Mouse (Mus musculus) lung, embryonic 15.5 days (tissue): ENCODE measurements around the gene Plcb2. TPM values are rescaled to one million over a fixed set of nuclear protein-coding genes. Genes with fewer than 3 reads are reported as not detected.

ENCODE experiments used
- ATAC-seq: fragments of 200-750 bp; cut with Nextera tagmentation; 2 replicates; pipeline ENCODE4 v1.8.0; 2017; ENCODE audit warnings: moderate number of reproducible peaks, borderline replicate concordance; ENCODE audit not compliant: low FRiP score, low TSS enrichment; ENCODE audit errors: extremely low read depth
- H3K27ac ChIP-seq: fragments of 300-500 bp; sonication (generic); 2 replicates; pipeline ENCODE4 v1.5.1; 2015; ENCODE audit warnings: moderate library complexity, mild to moderate bottlenecking, inconsistent platforms
- H3K27me3 ChIP-seq: fragments of 300-500 bp; sonication (generic); 2 replicates; pipeline ENCODE4 v1.6.1; 2015; ENCODE audit warnings: inconsistent platforms
- H3K36me3 ChIP-seq: fragments of 300-500 bp; sonication (generic); 2 replicates; pipeline ENCODE4 v1.6.1; 2015; ENCODE audit warnings: inconsistent platforms
- H3K4me1 ChIP-seq: fragments of 300-500 bp; sonication (generic); 2 replicates; pipeline ENCODE4 v1.6.1; 2015; ENCODE audit warnings: inconsistent platforms
- H3K4me2 ChIP-seq: fragments of 300-500 bp; sonication (generic); 2 replicates; pipeline ENCODE4 v1.6.1; 2015; ENCODE audit warnings: inconsistent platforms, mild to moderate bottlenecking, moderate library complexity
- H3K4me3 ChIP-seq: fragments of 300-500 bp; sonication (generic); 2 replicates; pipeline ENCODE4 v1.5.1; 2015; ENCODE audit warnings: mild to moderate bottlenecking, inconsistent platforms
- H3K9ac ChIP-seq: fragments of 300-500 bp; sonication (generic); 2 replicates; pipeline ENCODE4 v1.6.1; 2015; ENCODE audit warnings: inconsistent platforms
- H3K9me3 ChIP-seq: fragments of 300-500 bp; sonication (generic); 2 replicates; pipeline ENCODE4 v1.6.1; 2016; ENCODE audit warnings: inconsistent platforms
- WGBS: fragments of 180-500 bp; shearing (Covaris S2); methylation state at CpG from one replicate; pipeline ENCODE4 v1.1.7; 2015; 5-methylcytosine and 5-hydroxymethylcytosine counted together
- polyA plus RNA-seq: library from polyadenylated mRNA; unstranded; fragments of >200 nt; fragmentation: Nextera tagmentation; extraction: Ambion mirVana; gene quantifications from 2 replicates; pipeline ENCODE4 v1.2.1, GENCODE M21; 2015

The Plcb2 gene
- polyA plus RNA-seq, 1 experiment from 2014 or later = 2.5 TPM

DNA sequence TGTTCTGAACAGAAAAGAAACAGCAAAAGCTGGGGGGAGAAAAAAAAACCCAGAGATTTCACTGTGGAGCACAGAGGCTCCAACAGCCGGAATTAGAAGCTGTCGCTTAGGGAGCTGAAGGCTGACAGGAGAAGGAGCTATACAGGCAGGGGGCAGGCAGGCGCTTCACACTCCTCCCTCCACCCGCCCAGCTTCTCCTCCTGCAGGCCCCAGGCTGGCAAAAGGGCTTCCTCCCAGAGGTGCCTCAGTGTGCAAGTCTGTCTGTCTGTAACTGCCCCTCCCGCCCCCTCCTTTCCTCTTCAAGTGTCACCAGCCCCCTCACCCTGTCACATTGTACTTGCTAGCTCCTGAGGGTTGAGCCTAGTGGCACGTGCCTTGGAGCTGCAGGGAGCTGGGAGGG is 21.8 kb downstream of the Plcb2 start:
- Histone ChIP-seq H3K4me1 (peaks cover 44% of the 10 kb centered on the region), H3K4me3 (no peak overlapping the region), H3K27me3 (peaks cover 100% of the 10 kb centered on the region), H3K9me3 (no peaks in the 10 kb centered on the region), H3K36me3 (no peaks in the 10 kb centered on the region), H3K27ac (no peak overlapping the region), H3K4me2 (no peak overlapping the region), H3K9ac (no peak overlapping the region)
- ATAC-seq = no peak
- 4% methylated on average over 6 of the region's 6 CpGs for WGBS

DNA sequence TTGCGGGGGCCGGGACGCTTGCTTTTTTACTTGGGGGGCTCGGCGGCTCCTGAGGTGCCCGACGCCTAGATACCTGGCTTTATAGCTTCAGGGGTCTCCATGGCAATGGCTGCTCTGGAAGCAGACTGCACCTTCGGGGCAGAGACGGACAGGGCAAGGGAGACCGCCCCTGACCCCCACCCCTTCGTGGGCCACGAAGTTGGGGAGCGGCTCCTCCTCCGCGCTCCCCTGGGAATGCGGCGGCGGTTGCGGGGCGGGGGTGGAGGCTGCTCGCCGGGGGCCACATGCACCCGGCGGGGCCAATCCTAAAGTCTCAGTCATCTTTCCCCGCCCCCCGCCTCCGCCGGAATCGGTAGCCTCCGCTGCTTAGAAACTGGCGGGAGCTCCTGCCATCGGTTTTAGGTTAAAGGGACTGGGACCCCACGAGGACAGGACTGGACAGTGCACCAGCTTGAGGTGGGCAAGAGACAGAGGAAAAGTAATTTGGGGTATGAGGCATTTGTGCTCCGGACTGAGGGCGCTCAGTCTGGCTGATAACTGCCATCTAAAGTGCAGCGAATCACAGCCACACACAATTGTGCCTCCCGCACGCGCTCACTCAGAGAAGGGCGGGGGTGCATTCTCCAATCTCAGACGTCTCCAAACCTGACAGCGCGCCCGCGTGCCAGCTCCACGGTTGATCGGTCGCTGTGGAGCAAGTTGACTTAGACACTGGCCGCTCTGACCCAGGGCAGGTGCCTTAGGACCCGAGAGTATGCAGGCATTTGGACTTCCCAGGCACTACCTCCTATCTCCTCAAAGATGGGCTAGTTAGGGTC is 24.1 kb downstream of the Plcb2 start, which contains the start of gene Ankrd63:
Gene Ankrd63, minus strand, starts transcription at position 51 of the 818 bp plus-strand sequence.
- peak within 1 kb of the TSS; percentile 79 for H3K4me2 ChIP-seq
- H3K9me3 ChIP-seq = no peaks in the 10 kb centered on the region
- peaks cover 98% of the 10 kb centered on the region for H3K27me3 ChIP-seq
- H3K27ac ChIP-seq = no peak within 1 kb of the TSS
- no peak for ATAC-seq
- 3% methylated on average over 50 of the region's 50 CpGs for WGBS
- peak within 1 kb of the TSS; percentile 41 for H3K4me3 ChIP-seq
- H3K9ac ChIP-seq = 0 out of 2 replicates have a peak within 1 kb of the TSS, but pooled peaks have one; percentile 16
- peaks cover 45% of the 10 kb centered on the region for H3K4me1 ChIP-seq
- H3K36me3 ChIP-seq = no peaks in the 10 kb centered on the region

DNA sequence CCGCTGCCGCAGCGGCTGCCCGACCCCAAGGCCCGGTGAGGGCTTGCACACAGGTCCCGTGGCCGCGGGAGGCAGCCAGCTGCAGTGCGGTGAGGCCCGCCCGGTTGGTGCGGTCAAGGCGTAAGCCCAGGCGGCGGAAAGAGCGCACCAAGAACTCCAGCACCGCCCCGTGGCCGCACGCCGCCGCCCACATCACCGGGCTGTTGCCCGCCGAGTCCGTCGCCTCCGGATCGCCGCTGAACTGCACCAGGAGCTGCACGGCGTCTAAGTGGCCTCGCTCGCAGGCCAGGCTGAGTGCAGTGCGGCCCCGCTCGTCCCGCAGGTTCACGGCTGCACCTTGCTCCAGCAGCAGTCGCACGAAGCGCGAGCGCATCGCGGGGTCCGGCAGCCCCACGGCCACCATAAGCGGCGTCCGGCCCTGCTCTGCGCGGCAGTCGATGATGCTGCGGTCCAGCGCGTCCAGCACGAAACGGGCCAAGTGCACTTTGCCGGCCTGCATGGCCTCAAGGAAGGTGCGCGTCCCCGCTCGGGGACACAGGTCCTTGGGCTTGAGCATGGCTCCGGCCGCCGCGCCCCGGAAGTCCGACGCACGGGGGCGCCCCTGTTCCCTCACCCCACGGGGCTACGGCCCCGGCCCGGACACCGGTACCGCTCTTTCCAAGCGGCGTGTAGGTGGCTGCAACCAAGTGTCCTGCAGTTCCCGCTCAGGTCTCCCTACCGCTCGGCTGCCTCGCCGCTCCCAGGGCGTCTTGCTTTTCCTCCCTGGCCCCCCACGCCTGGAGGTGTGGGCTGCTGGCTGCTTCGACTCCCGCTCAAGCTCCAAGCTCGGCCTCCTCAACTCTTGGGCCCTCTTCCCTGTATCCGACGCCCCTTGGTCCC is 25.1 kb downstream of the Plcb2 start:
- Histone ChIP-seq H3K4me2 (peak overlapping the region; percentile 79), H3K27ac (no peak overlapping the region), H3K4me3 (peak overlapping the region; percentile 41), H3K36me3 (no peaks in the 10 kb centered on the region), H3K4me1 (peaks cover 46% of the 10 kb centered on the region), H3K9ac (0 out of 2 replicates have a peak overlapping the region, but pooled peaks have one; percentile 16), H3K27me3 (peaks cover 90% of the 10 kb centered on the region), H3K9me3 (no peaks in the 10 kb centered on the region)
- under 1% methylated on average over 93 of the region's 93 CpGs for WGBS
- ATAC-seq = no peak

DNA sequence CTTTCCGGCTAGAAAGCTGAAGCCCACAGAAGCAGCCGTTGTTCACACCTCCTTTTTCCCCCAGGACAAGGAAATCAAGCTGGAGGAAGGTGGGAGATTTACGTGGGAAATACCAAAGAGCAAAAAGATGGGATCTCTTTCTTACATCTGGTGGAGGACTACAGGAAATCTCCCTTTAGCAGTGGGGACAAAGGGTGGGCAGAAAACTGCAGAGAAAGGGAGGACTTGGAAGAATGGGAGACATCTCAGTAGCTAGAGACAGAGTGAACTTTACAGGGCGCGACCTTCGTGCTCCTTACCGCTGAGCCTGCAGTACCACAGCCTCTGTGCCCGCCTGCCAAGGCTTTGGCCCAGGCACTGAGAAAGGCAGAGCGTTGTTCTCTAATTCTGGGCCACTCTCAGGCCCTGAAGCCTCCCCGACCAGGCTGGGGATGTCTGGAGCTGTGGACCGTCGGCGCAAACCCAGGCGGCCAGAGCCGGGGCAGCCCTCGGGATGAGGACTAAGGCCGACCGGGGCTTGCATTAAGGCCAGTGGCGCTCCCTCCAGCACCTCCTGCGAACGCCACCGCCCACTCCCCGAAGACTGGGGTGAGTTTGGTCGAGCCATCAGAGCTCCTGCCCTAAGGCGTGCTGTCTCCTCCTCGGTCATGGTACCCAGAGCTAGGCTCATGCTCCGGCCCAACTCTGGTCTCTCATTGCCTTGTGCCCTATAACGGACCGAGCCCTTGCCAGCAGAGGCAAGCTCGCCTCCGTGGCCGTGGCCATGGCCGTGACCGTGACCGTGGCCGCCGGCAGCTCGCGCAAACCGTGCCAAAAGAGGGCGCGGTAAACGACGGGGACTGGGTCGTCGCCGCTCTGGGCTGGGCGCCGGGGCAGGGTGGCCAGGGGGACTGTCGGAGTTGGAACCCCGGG is 26.0 kb downstream of the Plcb2 start:
- WGBS = 4% methylated on average over 51 of the region's 51 CpGs
- peaks cover 53% of the 10 kb centered on the region for H3K4me1 ChIP-seq

DNA sequence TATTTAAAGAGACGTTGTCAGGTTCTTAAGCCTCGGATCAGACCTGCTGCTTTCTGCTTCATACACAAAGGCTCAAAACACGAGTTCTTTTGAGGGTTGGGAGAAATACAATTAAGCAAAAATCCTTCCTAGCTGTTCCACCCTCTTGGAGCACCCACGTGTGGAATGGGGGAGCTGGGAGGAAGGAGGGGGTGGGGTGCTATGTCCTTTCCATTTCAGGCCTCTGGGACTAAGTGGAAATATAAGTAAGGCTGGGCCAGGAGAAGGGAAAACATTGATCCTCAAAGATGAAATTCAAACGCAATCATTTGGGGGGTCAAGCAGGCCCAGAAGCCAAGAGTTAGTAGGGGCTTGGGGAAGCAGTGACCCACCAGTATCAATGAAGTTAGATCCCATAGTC is 27.1 kb downstream of the Plcb2 start:
- Histone ChIP-seq H3K27me3 (peaks cover 86% of the 10 kb centered on the region), H3K4me2 (no peak overlapping the region), H3K4me1 (peaks cover 60% of the 10 kb centered on the region), H3K9me3 (no peaks in the 10 kb centered on the region), H3K9ac (no peak overlapping the region), H3K36me3 (no peaks in the 10 kb centered on the region), H3K27ac (no peak overlapping the region), H3K4me3 (no peak overlapping the region)
- ATAC-seq = no peak
- 16% methylated on average over 5 of the region's 5 CpGs for WGBS

More for the DNA sequence above, 26.0 kb downstream of the Plcb2 start:
- Histone ChIP-seq H3K27me3 (peaks cover 88% of the 10 kb centered on the region), H3K36me3 (no peaks in the 10 kb centered on the region), H3K9ac (no peak overlapping the region), H3K4me3 (peak overlapping the region; percentile 41), H3K27ac (no peak overlapping the region), H3K4me2 (peak overlapping the region; percentile 79), H3K9me3 (no peaks in the 10 kb centered on the region)
- ATAC-seq = no peak; the same call in 1 of the 2 replicates

DNA sequence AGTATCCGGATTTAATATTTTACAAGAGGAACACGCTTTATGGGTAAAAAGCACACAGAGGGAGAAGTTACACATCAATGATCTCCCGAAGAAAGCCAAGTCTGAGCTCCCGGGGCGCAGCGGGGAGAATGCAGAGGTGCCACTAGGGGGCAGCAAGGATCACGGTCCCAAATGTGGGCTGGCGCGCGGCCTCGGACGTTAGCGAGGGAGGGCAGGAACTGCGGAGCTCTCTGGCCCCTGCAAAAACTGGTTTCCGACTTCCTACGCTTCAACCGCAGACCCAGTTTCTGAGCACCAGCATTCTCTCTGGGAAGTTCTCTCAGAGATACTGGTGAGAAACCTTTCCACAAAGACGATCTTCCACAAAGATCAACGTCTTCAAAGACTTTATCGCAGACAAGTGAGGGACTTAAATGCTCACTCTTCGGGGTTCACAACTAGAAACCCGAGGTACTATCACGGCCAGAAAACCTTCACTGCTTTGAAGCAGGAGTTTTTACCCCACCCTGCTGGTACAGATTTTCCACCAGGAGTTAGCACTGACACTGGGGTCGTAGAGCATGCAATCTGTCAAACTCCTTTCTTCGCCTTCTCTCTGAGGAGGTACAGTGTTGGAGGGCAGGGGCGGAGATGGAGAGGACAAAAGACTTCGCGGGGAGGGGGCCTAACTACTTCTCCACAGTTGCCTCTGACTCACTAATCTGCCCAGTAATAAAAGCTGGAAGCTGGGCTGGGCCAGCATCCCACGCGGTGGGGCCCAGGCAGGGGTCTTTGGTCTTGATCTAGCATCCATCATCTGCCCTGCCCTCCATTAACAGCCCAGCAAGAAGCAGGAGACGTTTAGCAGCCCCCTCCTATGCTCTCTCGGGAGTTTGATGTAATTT is 27.8 kb downstream of the Plcb2 start:
- peak overlapping the region; percentile 50 for H3K4me2 ChIP-seq
- no peak overlapping the region for H3K27ac ChIP-seq
- 3% methylated on average over 32 of the region's 32 CpGs for WGBS
- no peak for ATAC-seq
- H3K4me3 ChIP-seq = peak overlapping the region; percentile 19
- peak overlapping the region; percentile 20; the same call in 1 of the 2 replicates for H3K9ac ChIP-seq
- no peaks in the 10 kb centered on the region for H3K36me3 ChIP-seq
- peaks cover 83% of the 10 kb centered on the region for H3K27me3 ChIP-seq
- no peaks in the 10 kb centered on the region for H3K9me3 ChIP-seq
- peaks cover 65% of the 10 kb centered on the region for H3K4me1 ChIP-seq

DNA sequence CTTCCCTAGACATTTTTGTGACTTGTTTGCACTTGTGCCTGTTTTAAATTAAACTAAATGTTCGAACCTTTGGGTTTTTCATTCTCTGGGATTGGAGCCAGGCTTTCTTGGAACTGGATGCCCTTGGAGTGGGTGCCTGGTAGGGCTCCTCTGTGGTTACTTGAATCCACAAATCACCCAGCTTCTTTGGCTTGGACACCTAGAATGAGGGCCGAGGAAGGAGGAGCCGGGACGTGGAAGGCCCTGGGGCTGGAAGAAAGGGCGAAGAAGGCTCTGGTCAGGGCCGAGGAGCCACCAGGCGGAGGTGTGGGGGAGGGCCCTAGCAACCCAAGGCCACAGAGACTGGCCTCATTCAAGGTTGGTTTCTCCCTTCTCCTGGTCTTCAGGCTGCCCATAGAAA is 30.3 kb downstream of the Plcb2 start:
- Histone ChIP-seq H3K4me3 (no peak overlapping the region), H3K9ac (no peak overlapping the region), H3K4me2 (no peak overlapping the region), H3K9me3 (no peaks in the 10 kb centered on the region), H3K4me1 (peaks cover 47% of the 10 kb centered on the region), H3K36me3 (no peaks in the 10 kb centered on the region), H3K27me3 (peaks cover 58% of the 10 kb centered on the region), H3K27ac (no peak overlapping the region)
- 37% methylated on average over 7 of the region's 7 CpGs for WGBS
- ATAC-seq = no peak

DNA sequence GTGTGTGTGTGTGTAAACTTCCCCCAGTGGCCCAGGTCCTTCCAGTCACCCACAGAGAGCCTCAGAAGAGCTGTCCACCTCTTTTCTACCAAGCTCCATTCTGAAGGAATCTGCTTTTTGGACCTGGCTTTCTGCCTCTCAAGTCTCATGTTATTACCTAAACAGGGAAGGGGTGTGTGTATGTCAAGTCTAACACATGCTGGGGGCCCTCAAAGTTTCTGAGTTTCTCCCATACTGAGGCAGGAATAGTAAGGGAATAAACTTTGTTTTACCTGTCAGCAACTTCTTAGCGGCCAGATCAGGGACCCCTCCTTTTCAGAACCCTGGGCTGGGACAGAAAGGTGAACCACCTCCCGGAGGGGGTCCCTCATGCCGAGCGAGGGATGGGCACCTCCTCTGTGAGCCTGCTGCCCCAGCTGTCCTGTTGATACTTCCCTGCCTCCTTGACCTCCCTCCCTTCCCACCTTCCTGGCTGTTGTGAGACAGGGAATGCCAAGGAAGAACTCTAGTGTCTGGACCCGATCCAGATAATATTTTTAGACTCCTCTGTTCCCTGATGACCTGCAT is 30.8 kb downstream of the Plcb2 start:
- peaks cover 52% of the 10 kb centered on the region for H3K27me3 ChIP-seq
- ATAC-seq = no peak
- peaks cover 42% of the 10 kb centered on the region for H3K4me1 ChIP-seq
- no peak overlapping the region for H3K27ac ChIP-seq
- H3K36me3 ChIP-seq = no peaks in the 10 kb centered on the region
- no peak overlapping the region for H3K4me2 ChIP-seq
- WGBS = 29% methylated on average over 5 of the region's 5 CpGs
- H3K9ac ChIP-seq = no peak overlapping the region
- H3K9me3 ChIP-seq = no peaks in the 10 kb centered on the region
- no peak overlapping the region for H3K4me3 ChIP-seq

DNA sequence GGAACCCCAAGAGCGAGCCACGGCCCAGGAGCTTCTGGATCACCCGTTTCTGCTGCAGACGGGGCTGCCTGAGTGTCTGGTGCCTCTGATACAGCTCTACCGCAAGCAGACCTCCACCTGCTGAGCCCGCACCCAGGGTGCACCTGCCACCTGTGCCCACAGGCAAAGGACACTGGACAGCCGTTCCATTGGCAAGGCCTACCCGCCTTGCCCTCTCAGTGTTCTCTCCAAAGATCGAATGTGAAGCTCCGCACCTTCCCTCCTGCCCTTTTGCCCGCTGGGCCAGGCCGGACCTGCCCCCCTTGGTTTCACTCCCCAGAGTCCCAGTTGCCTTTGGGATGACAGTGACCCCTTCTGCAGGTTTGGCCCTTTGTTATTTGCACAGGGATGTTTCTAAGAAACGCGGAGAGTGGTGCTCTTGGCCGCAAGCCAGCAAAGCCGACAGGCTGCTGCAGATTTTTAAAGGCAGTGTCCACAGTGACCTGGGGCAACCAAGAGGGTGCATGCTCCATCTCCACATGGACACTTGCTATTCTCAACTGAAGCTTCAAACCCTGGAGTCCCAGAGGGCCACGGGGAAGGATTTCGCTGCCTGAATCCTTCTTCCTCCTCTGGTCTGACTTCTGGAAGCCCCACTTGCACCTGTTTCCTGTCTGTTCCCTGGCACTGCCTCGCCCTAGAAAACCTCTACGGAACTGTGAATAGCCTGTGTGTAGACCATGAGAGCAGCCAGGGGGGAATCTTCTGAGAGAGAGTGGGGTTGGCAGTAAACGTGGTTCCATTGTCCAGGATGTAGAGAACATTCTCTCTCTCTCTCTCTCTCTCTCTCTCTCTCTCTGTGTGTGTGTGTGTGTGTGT is 31.6 kb downstream of the Plcb2 start:
- H3K4me3 ChIP-seq = no peak overlapping the region
- no peaks in the 10 kb centered on the region for H3K36me3 ChIP-seq
- no peak overlapping the region for H3K27ac ChIP-seq
- H3K9ac ChIP-seq = no peak overlapping the region
- no peaks in the 10 kb centered on the region for H3K9me3 ChIP-seq
- no peak for ATAC-seq
- H3K4me2 ChIP-seq = peak overlapping the region; percentile 21
- WGBS = 33% methylated on average over 21 of the region's 21 CpGs
- H3K27me3 ChIP-seq = peaks cover 45% of the 10 kb centered on the region
- H3K4me1 ChIP-seq = peaks cover 38% of the 10 kb centered on the region
